Comparison of ENCODE assay signal across 9 mouse cellular contexts in the genomic region with DNA sequence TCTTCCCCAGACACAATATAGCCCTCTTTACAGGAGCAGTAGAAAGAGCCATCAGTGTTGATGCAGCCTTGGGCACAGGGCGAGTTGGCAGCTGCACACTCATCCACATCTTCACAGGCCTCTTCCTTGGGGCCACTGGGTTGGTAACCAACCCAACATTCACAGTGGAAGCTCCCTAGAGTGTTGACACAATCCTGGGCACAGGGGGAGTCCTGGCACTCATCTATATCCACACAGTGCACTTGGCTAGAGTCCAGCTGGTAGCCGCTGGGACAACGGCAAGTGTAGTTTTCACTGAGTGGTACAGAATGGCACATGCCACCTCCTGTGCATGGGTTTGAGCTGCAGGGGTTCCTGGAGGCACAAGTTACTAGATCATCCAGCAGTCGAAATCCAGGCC. TPM values are rescaled to one million over a fixed set of nuclear protein-coding genes. Genes with fewer than 3 reads are reported as not detected.
DNase-seq lines count a peak whose midpoint lies in the region; ATAC-seq lines count a peak whose summit lies in the region.
"Had no signal": no experiment of that assay in that cellular context is flagged by ENCODE, and none has a peak within 500 bp of the region (broad histone marks: within the 10 kb centered on the region; RNA-seq: fewer than 3 reads in every experiment).

No protein-coding gene starts in this region.

- H3K4me2 ChIP-seq in neural tube, embryonic 11.5 days (ENCODE audit: low read depth) = 0 out of 2 replicates have a peak overlapping the region, but pooled peaks have one; percentile 2
- no peak overlapping the region for H3K4me2 ChIP-seq in limb, embryonic 12.5 days

- peak; percentile 5 for DNase-seq in cerebellum, adult 11-12 months
- no peak for DNase-seq in neural tube, embryonic 11.5 days (ENCODE audit: low spot score)
- no peak for DNase-seq in neural tube, embryonic 10.5 days (ENCODE audit: extremely low spot score, low spot score)
- DNase-seq in splenic B cell, adult 2 months (ENCODE audit: low read depth, low spot score) = peak; percentile 17
- DNase-seq in left cerebral cortex, postnatal 14 days (ENCODE audit: low spot score in 2 of 2) = no peak
- DNase-seq in embryo, embryonic 10.5 days (ENCODE audit: low spot score) = no peak

- 80% methylated on average over 4 of the region's 4 CpGs for WGBS in neural tube, embryonic 11.5 days
- 79% methylated on average over 4 of the region's 4 CpGs for WGBS in limb, embryonic 12.5 days

- H3K27me3 ChIP-seq in neural tube, embryonic 11.5 days (ENCODE audit: control insufficient read depth, insufficient read depth, low read length) = no peaks in the 10 kb centered on the region
- H3K27me3 ChIP-seq in limb, embryonic 12.5 days = peaks cover 5% of the 10 kb centered on the region; the same call in 1 of the 2 replicates
- H3K27me3 ChIP-seq in splenic B cell, adult 2 months (ENCODE audit: control insufficient read depth, insufficient read depth, low read length, poor library complexity, severe bottlenecking) = no peaks in the 10 kb centered on the region

- no peaks in the 10 kb centered on the region for H3K36me3 ChIP-seq in neural tube, embryonic 11.5 days (ENCODE audit: control insufficient read depth, insufficient read depth, low read length)
- no peaks in the 10 kb centered on the region for H3K36me3 ChIP-seq in limb, embryonic 12.5 days
- no peaks in the 10 kb centered on the region for H3K36me3 ChIP-seq in splenic B cell, adult 2 months (ENCODE audit: control insufficient read depth, insufficient read depth, low read length, poor library complexity, severe bottlenecking)

- H3K9me3 ChIP-seq in neural tube, embryonic 11.5 days (ENCODE audit: control insufficient read depth, low read length) = no peaks in the 10 kb centered on the region
- no peaks in the 10 kb centered on the region for H3K9me3 ChIP-seq in limb, embryonic 12.5 days

- ATAC-seq in cerebellum, adult (ENCODE audit: insufficient number of reproducible peaks, low FRiP score, low TSS enrichment) = no peak
- no peak for ATAC-seq in neural tube, embryonic 11.5 days (ENCODE audit: insufficient read depth, low FRiP score, low TSS enrichment)
- no peak for ATAC-seq in limb, embryonic 12.5 days (ENCODE audit: insufficient number of reproducible peaks, insufficient read depth, low FRiP score, low TSS enrichment, low read depth)

- no peak overlapping the region for H3K27ac ChIP-seq in neural tube, embryonic 11.5 days (ENCODE audit: low read depth, low read length)
- no peak overlapping the region for H3K27ac ChIP-seq in limb, embryonic 12.5 days
- H3K27ac ChIP-seq: liver, embryonic 14.5 days had no signal

- H3K4me1 ChIP-seq in neural tube, embryonic 11.5 days (ENCODE audit: control insufficient read depth, insufficient read depth, low read length) = no peaks in the 10 kb centered on the region
- no peaks in the 10 kb centered on the region for H3K4me1 ChIP-seq in limb, embryonic 12.5 days (replicated peaks)

- H3K9ac ChIP-seq in neural tube, embryonic 11.5 days (ENCODE audit: low read length) = no peak overlapping the region
- H3K9ac ChIP-seq in limb, embryonic 12.5 days (replicated peaks) = no peak overlapping the region
- H3K9ac ChIP-seq: liver, embryonic 14.5 days had no signal

- peak overlapping the region; percentile 2; the same call in 1 of the 2 replicates for H3K4me3 ChIP-seq in neural tube, embryonic 11.5 days (ENCODE audit: low read depth, low read length)
- peak overlapping the region; percentile 11; the same call in 1 of the 2 replicates for H3K4me3 ChIP-seq in limb, embryonic 12.5 days (replicated peaks)

- intact Hi-C loops in left cerebral cortex, postnatal 14 days (cut with DNase I) = no loop called here

RNA-seq across cellular contexts. Expression of a gene that starts 1.2 kb away (rescaled TPM):
- 6.4 and 7.1 TPM in 2 replicates for polyA plus RNA-seq in neural tube, embryonic 11.5 days (2014; fragmentation: Nextera tagmentation; extraction: Ambion mirVana)
- 5.6 and 6.2 TPM in 2 replicates for polyA plus RNA-seq in limb, embryonic 12.5 days (2016; fragmentation: Nextera tagmentation; extraction: Ambion mirVana)
- 10 to 100 TPM; 15.6 to 17.1 TPM for total RNA-seq in left cerebral cortex, postnatal 14 days (2021)

RNA-seq across cellular contexts. Expression of a gene that starts 34.2 kb away (rescaled TPM):
- polyA plus RNA-seq in neural tube, embryonic 11.5 days (2014; fragmentation: Nextera tagmentation; extraction: Ambion mirVana) = 5.9 and 6.4 TPM in 2 replicates
- polyA plus RNA-seq in limb, embryonic 12.5 days (2016; fragmentation: Nextera tagmentation; extraction: Ambion mirVana) = 4.8 and 6.2 TPM in 2 replicates
- 10 to 100 TPM; 10.6 to 12.6 TPM for total RNA-seq in left cerebral cortex, postnatal 14 days (2021)

RNA-seq across cellular contexts. Expression of a gene that starts 47.0 kb away (rescaled TPM):
- 0.34 and 0.80 TPM in 2 replicates for polyA plus RNA-seq in neural tube, embryonic 11.5 days (2014; fragmentation: Nextera tagmentation; extraction: Ambion mirVana)
- polyA plus RNA-seq in limb, embryonic 12.5 days (2016; fragmentation: Nextera tagmentation; extraction: Ambion mirVana) = 0.99 and 1.4 TPM in 2 replicates
- total RNA-seq in left cerebral cortex, postnatal 14 days (2021) = 10 to 100 TPM; 45.3 to 47.2 TPM
- polyA plus RNA-seq: liver, embryonic 14.5 days had no signal

Comparison
In these comparisons a context has a peak if more than half of its experiments do, and no peak if none do; other contexts are left out.
1. DNase-seq: peak in cerebellum, adult 11-12 months (single experiment) and splenic B cell, adult 2 months (single experiment); none in neural tube, embryonic 11.5 days (single experiment), neural tube, embryonic 10.5 days (single experiment), left cerebral cortex, postnatal 14 days (0 of 2) and embryo, embryonic 10.5 days (single experiment).